Mouse (Mus musculus): ENCODE results near the gene Neu4.
"Not testable (repeated sequence)": the region's sequence is repeated elsewhere in the genome, so short reads cannot be mapped to it uniquely, and the experiment has no call there.

Gene Neu4

DNA sequence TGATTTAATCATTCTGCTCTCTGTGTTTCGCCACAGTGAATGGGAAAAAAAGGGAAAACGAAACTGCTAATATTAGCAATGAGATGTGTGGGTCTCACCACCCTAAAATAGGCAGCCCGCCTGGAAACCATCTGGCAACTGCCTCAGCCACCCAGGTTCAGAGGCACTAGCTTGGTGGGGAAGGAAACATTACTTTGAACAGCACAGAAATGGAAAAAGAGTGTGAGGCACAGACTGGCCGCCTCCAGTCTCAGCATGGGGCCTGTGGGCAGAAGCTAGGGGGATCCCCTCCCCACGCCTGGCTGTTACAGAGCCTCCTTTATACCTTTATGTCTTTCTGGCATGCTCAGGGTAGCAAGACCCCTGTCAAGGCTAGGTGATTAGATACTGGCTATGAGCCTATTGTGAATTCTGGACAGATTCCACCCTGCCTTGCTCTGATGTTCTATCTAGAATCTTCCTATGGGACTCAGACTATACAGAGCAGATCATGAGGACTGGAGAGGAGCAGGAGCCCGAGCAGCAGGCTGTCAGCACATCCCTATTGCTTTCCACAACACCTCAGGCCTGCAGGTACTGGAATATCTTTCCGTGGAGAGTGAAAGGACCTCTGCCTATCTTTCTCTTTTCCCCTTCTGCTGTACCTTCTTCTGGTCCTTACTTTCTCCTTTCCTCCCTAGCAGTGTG, 33.4 kb downstream of the Neu4 start:
- DNase-seq (ENCODE audit: inconsistent ontology term): no peak

DNA sequence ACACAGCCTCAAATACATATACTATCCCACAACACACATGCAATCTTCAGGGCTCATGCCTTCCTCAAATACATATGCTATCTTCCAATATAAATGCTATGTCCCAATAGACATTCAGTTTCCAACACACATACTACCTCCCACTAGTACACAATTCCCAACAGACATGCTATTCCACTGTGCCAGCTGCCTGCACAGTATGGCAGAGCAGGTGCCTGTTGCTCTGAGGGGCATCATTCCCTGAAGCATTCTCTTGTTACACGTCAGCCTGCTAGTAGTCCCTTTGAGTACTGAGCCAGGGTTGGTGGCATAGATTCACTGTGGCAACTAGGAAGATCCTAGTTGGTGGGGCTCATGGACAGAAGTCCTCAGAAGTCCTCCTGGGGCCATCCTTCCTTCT, 34.2 kb downstream of the Neu4 start:
- DNase-seq (ENCODE audit: inconsistent ontology term): no peak

DNA sequence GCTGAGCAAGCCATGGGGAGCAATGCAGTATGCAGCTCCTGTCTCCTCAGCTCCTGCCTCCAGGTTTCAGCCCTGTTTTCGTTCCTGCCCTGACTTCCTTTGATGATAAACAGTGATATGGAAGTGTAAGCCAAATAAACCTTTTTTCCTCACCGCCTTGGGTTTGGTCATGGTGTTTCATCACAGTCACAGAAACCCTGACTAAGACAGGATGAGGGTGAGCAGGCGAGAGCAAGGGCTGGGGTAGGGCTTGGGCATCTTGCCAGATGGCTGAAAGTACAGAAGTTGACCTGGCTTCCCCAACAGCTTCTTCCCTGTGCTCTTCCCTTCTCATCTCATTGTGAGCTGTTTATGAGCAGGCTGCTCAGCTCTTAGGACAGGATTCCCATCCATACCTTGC, 35.7 kb downstream of the Neu4 start:
- no peak for DNase-seq (ENCODE audit: inconsistent ontology term)

DNA sequence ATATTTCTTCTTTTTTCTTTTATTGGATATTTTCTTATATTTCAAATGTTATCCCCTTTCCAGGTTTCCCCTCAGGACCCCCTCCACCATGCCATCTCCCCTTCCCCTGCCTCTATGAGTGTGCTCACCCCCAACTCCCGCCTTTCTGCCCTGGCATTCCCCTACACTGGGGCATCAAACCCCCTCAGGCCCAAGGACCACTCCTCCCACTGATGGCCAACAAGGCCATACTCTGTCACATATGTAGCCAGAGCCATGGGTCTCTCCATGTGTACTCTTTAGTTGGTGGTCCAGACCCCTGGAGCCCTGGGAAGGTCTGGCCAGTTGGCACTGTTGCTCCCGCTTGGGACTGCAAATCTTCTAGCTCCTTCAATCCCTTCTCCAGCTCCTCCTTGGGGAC, 37.1 kb downstream of the Neu4 start:
- no peak for DNase-seq (ENCODE audit: inconsistent ontology term)

GRCm38 (mm10) chr1:94058281-94058680, 38.0 kb downstream of the Neu4 start:
- not testable (repeated sequence) for DNase-seq (ENCODE audit: inconsistent ontology term)

- no peak for DNase-seq (ENCODE audit: inconsistent ontology term)
Measured at GRCm38 (mm10) chr1:94074756-94075155, 54.5 kb downstream of the Neu4 start.

- no peak for DNase-seq (ENCODE audit: inconsistent ontology term)
Measured at GRCm38 (mm10) chr1:94076702-94077101, 56.5 kb downstream of the Neu4 start.
